ENCODE assay signal across 8 mouse cellular contexts in the genomic region with DNA sequence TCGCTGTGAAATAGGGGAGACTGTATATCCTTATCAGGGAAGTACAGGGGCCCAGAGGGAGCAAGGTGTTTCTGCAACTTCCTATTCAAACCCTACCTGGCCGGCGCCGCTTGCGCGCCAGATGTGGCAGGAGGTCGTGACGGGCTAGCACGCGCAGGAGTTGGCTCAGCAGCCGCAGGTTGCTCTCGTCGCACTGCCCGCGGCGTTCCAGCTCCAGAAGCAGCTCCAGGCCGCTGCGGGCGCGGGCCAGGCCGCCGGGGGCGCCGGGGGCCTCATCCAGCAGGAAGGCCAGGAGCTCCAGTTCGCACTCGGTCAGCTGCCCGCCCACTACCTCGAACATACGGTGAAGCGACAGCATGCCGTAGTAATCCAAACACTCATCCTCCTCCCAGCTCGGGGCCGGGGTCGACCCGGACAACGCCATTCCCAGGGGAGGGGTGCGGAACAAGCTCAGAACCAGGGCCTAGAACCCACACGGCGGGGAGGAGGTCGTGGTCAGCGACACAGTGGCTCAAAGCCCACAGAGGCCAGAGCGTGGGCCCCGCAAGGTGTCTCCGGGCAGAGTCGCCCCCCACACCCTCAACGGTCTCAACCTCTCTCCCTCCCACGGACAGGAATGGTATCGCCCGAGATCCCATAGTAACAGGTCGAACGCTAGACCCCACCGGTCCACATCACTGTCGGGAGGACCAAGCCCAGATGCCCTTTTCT. TPM values are rescaled to one million over a fixed set of nuclear protein-coding genes. Genes with fewer than 3 reads are reported as not detected.
A peak's percentile ranks its signal among the peaks of the same experiment; 100 is the strongest.
DNase-seq lines count a peak whose midpoint lies in the region; ATAC-seq and TF ChIP-seq lines count a peak whose summit lies in the region.

No protein-coding gene starts in this region.

- no peak for ATAC-seq in forebrain, embryonic 16.5 days
- ATAC-seq in intestine, postnatal 0 days: peak; percentile 10; the same call in 1 of the 2 replicates
- peak; percentile 31 for ATAC-seq in liver, postnatal 0 days
- ATAC-seq in neural tube, embryonic 13.5 days (ENCODE audit: low read depth): peak; percentile 44

- H3K9ac ChIP-seq in forebrain, embryonic 16.5 days (replicated peaks; ENCODE audit: low read depth, low read length): peak overlapping the region; percentile 72
- H3K9ac ChIP-seq in intestine, postnatal 0 days (ENCODE audit: low read depth, low read length): peak overlapping the region; percentile 74
- peak overlapping the region; percentile 94 for H3K9ac ChIP-seq in liver, postnatal 0 days (replicated peaks)
- peak overlapping the region; percentile 80 for H3K9ac ChIP-seq in neural tube, embryonic 13.5 days

- H3K27me3 ChIP-seq in cerebellum, adult 2 months (ENCODE audit: control insufficient read depth, insufficient read depth, low read length): no peaks in the 10 kb centered on the region
- no peaks in the 10 kb centered on the region for H3K27me3 ChIP-seq in forebrain, embryonic 16.5 days (replicated peaks; ENCODE audit: control insufficient read depth, insufficient read depth, low read length)
- no peaks in the 10 kb centered on the region for H3K27me3 ChIP-seq in intestine, postnatal 0 days (replicated peaks; ENCODE audit: control insufficient read depth, insufficient read depth, low read length)
- H3K27me3 ChIP-seq in liver, postnatal 0 days (ENCODE audit: insufficient read depth, low read length): no peaks in the 10 kb centered on the region
- no peaks in the 10 kb centered on the region for H3K27me3 ChIP-seq in neural tube, embryonic 13.5 days
- no peaks in the 10 kb centered on the region for H3K27me3 ChIP-seq in thymus, adult 2 months (ENCODE audit: control insufficient read depth, insufficient read depth, low read length)

- peak overlapping the region; percentile 99 for H3K4me3 ChIP-seq in layer of hippocampus, adult 2 months
- peak overlapping the region; percentile 93 for H3K4me3 ChIP-seq in cerebellum, adult 2 months (replicated peaks; ENCODE audit: insufficient read depth, low read depth, low read length)
- H3K4me3 ChIP-seq in forebrain, embryonic 16.5 days (replicated peaks; ENCODE audit: low read length): peak overlapping the region; percentile 79
- H3K4me3 ChIP-seq in intestine, postnatal 0 days (ENCODE audit: low read depth, low read length): peak overlapping the region; percentile 76
- H3K4me3 ChIP-seq in liver, postnatal 0 days (ENCODE audit: low read depth, low read length): peak overlapping the region; percentile 81
- H3K4me3 ChIP-seq in neural tube, embryonic 13.5 days: peak overlapping the region; percentile 77
- peak overlapping the region; percentile 87 for H3K4me3 ChIP-seq in thymus, adult 2 months (ENCODE audit: control insufficient read depth, insufficient read depth, low read length)

- H3K4me1 ChIP-seq in cerebellum, adult 2 months (ENCODE audit: control insufficient read depth, insufficient read depth, low read length): peaks cover 9% of the 10 kb centered on the region
- H3K4me1 ChIP-seq in forebrain, embryonic 16.5 days (replicated peaks; ENCODE audit: control insufficient read depth, insufficient read depth, low read length): peaks cover 37% of the 10 kb centered on the region
- peaks cover 13% of the 10 kb centered on the region for H3K4me1 ChIP-seq in intestine, postnatal 0 days (replicated peaks; ENCODE audit: control insufficient read depth, insufficient read depth, low read length)
- peaks cover 35% of the 10 kb centered on the region for H3K4me1 ChIP-seq in liver, postnatal 0 days (ENCODE audit: insufficient read depth)
- peaks cover 39% of the 10 kb centered on the region for H3K4me1 ChIP-seq in neural tube, embryonic 13.5 days (replicated peaks)
- peaks cover 33% of the 10 kb centered on the region for H3K4me1 ChIP-seq in thymus, adult 2 months (replicated peaks; ENCODE audit: control insufficient read depth, insufficient read depth, low read length)

- peak overlapping the region; percentile 93 for H3K27ac ChIP-seq in layer of hippocampus, adult 2 months
- peak overlapping the region; percentile 50 for H3K27ac ChIP-seq in cerebellum, adult 2 months (ENCODE audit: insufficient read depth, low read length)
- H3K27ac ChIP-seq in forebrain, embryonic 16.5 days (ENCODE audit: low read length): 0 out of 2 replicates have a peak overlapping the region, but pooled peaks have one; percentile 30
- peak overlapping the region; percentile 89 for H3K27ac ChIP-seq in intestine, postnatal 0 days (ENCODE audit: low read depth, low read length)
- H3K27ac ChIP-seq in liver, postnatal 0 days (ENCODE audit: low read depth): peak overlapping the region; percentile 96
- peak overlapping the region; percentile 74 for H3K27ac ChIP-seq in neural tube, embryonic 13.5 days (replicated peaks)
- peak overlapping the region; percentile 45 for H3K27ac ChIP-seq in thymus, adult 2 months (ENCODE audit: control insufficient read depth, insufficient read depth, low read length)

- H3K36me3 ChIP-seq in forebrain, embryonic 16.5 days (ENCODE audit: control insufficient read depth, insufficient read depth): no peaks in the 10 kb centered on the region
- peaks cover 8% of the 10 kb centered on the region for H3K36me3 ChIP-seq in intestine, postnatal 0 days (ENCODE audit: control insufficient read depth, insufficient read depth)
- H3K36me3 ChIP-seq in liver, postnatal 0 days (replicated peaks; ENCODE audit: insufficient read depth, low read length): peaks cover 38% of the 10 kb centered on the region
- peaks cover 28% of the 10 kb centered on the region for H3K36me3 ChIP-seq in neural tube, embryonic 13.5 days
- no peaks in the 10 kb centered on the region for H3K36me3 ChIP-seq in thymus, adult 2 months (ENCODE audit: control insufficient read depth, insufficient read depth, low read length)

- H3K4me2 ChIP-seq in forebrain, embryonic 16.5 days (ENCODE audit: low read length): peak overlapping the region; percentile 92
- peak overlapping the region; percentile 90 for H3K4me2 ChIP-seq in intestine, postnatal 0 days (replicated peaks; ENCODE audit: low read depth)
- peak overlapping the region; percentile 91 for H3K4me2 ChIP-seq in liver, postnatal 0 days (ENCODE audit: low read depth, low read length)
- H3K4me2 ChIP-seq in neural tube, embryonic 13.5 days: peak overlapping the region; percentile 85

- no peak for TF ChIP-seq POLR2A in cerebellum, adult 2 months (IDR thresholded peaks at IDR 0.05; ENCODE audit: borderline replicate concordance, insufficient read depth, low read length)
- no peak for TF ChIP-seq POLR2A in thymus, adult 2 months (IDR thresholded peaks at IDR 0.05; ENCODE audit: control insufficient read depth, extremely low read depth, insufficient read depth, low read length, poor library complexity)

- no peak for TF ChIP-seq EP300 in liver, postnatal 0 days (IDR thresholded peaks at IDR 0.05; ENCODE audit: low read depth)

- TF ChIP-seq CTCF in layer of hippocampus, adult 2 months (conservative IDR thresholded peaks at IDR 0.05): peak; percentile 40
- TF ChIP-seq CTCF in cerebellum, adult 2 months (IDR thresholded peaks at IDR 0.05; ENCODE audit: borderline replicate concordance, insufficient read depth, low read depth, low read length): no peak
- TF ChIP-seq CTCF in intestine, postnatal 0 days (IDR thresholded peaks at IDR 0.05; ENCODE audit: low read depth): 0 out of 2 replicates have a peak, but pooled peaks have one; percentile 9
- 0 out of 2 replicates have a peak, but pooled peaks have one; percentile 19 for TF ChIP-seq CTCF in liver, postnatal 0 days (IDR thresholded peaks at IDR 0.05; ENCODE audit: low read depth)
- TF ChIP-seq CTCF in thymus, adult 2 months (IDR thresholded peaks at IDR 0.05; ENCODE audit: borderline replicate concordance, control insufficient read depth, extremely low read depth, insufficient read depth, low read length, poor library complexity): no peak

- WGBS in cerebellum, adult 2 months: under 1% methylated on average over 53 of the region's 53 CpGs
- under 1% methylated on average over 53 of the region's 53 CpGs for WGBS in forebrain, embryonic 16.5 days
- WGBS in intestine, postnatal 0 days: under 1% methylated on average over 53 of the region's 53 CpGs
- 1% methylated on average over 53 of the region's 53 CpGs for WGBS in liver, postnatal 0 days (ENCODE audit: insufficient replicate concordance)
- WGBS in neural tube, embryonic 13.5 days: under 1% methylated on average over 53 of the region's 53 CpGs
- WGBS in thymus, adult 2 months: under 1% methylated on average over 53 of the region's 53 CpGs

- peak in 1 of 2 experiments; percentile 44 for DNase-seq in layer of hippocampus, adult 2 months (ENCODE audit: low spot score in 2 of 2)
- DNase-seq in layer of hippocampus, adult 9-10 months (ENCODE audit: low spot score): no peak
- peak; percentile 64 to 71 for DNase-seq in cerebellum, adult 2 months
- no peak for DNase-seq in liver, postnatal 0 days
- DNase-seq in thymus, adult 2 months: peak; percentile 66

- H3K9me3 ChIP-seq in forebrain, embryonic 16.5 days (ENCODE audit: control insufficient read depth, low read length): no peaks in the 10 kb centered on the region
- no peaks in the 10 kb centered on the region for H3K9me3 ChIP-seq in intestine, postnatal 0 days (ENCODE audit: control insufficient read depth)
- H3K9me3 ChIP-seq in liver, postnatal 0 days (ENCODE audit: low read length): no peaks in the 10 kb centered on the region
- no peaks in the 10 kb centered on the region for H3K9me3 ChIP-seq in neural tube, embryonic 13.5 days

RNA-seq across cellular contexts. Expression of a gene that starts 1.6 kb away (rescaled TPM):
- 10 to 100 TPM; 23.7 to 24.1 TPM for total RNA-seq in layer of hippocampus, adult 2 months (2021)
- polyA plus RNA-seq in cerebellum, adult 2 months (2012; rRNA removed): 29.0 and 29.6 TPM in 2 replicates
- polyA plus RNA-seq in forebrain, embryonic 16.5 days (2015; fragmentation: Nextera tagmentation; extraction: Ambion mirVana): 14.7 and 15.0 TPM in 2 replicates
- polyA plus RNA-seq in intestine, postnatal 0 days (2015; fragmentation: Nextera tagmentation; extraction: Ambion mirVana): 14.8 and 15.8 TPM in 2 replicates
- 19.2 and 21.1 TPM in 2 replicates for polyA plus RNA-seq in liver, postnatal 0 days (2015; fragmentation: Nextera tagmentation; extraction: Ambion mirVana)
- 16.6 and 17.7 TPM in 2 replicates for polyA plus RNA-seq in neural tube, embryonic 13.5 days (2015; fragmentation: Nextera tagmentation; extraction: Ambion mirVana)
- 93.6 and 102 TPM in 2 replicates for polyA plus RNA-seq in thymus, adult 2 months (2012; rRNA removed)

RNA-seq across cellular contexts. Expression of a gene that starts 2.4 kb away (rescaled TPM):
- 10 to 100 TPM; 10.5 to 12.7 TPM for total RNA-seq in layer of hippocampus, adult 2 months (2021)
- 9.2 and 10.9 TPM in 2 replicates for polyA plus RNA-seq in cerebellum, adult 2 months (2012; rRNA removed)
- polyA plus RNA-seq in forebrain, embryonic 16.5 days (2015; fragmentation: Nextera tagmentation; extraction: Ambion mirVana): 1.8 and 1.9 TPM in 2 replicates
- polyA plus RNA-seq in intestine, postnatal 0 days (2015; fragmentation: Nextera tagmentation; extraction: Ambion mirVana): 1.1 and 1.3 TPM in 2 replicates
- polyA plus RNA-seq in liver, postnatal 0 days (2015; fragmentation: Nextera tagmentation; extraction: Ambion mirVana): 1.0 and 1.2 TPM in 2 replicates
- polyA plus RNA-seq in neural tube, embryonic 13.5 days (2015; fragmentation: Nextera tagmentation; extraction: Ambion mirVana): 2.0 and 2.1 TPM in 2 replicates
- polyA plus RNA-seq in thymus, adult 2 months (2012; rRNA removed): 38.2 and 46.5 TPM in 2 replicates

RNA-seq across cellular contexts. Expression of a gene that starts 18.8 kb away (rescaled TPM):
- 100 to 1,000 TPM; 206 to 220 TPM for total RNA-seq in layer of hippocampus, adult 2 months (2021)
- 226 and 230 TPM in 2 replicates for polyA plus RNA-seq in cerebellum, adult 2 months (2012; rRNA removed)
- polyA plus RNA-seq in forebrain, embryonic 16.5 days (2015; fragmentation: Nextera tagmentation; extraction: Ambion mirVana): 14.9 and 17.1 TPM in 2 replicates
- 8.8 and 9.7 TPM in 2 replicates for polyA plus RNA-seq in intestine, postnatal 0 days (2015; fragmentation: Nextera tagmentation; extraction: Ambion mirVana)
- polyA plus RNA-seq in liver, postnatal 0 days (2015; fragmentation: Nextera tagmentation; extraction: Ambion mirVana): 4.3 and 5.1 TPM in 2 replicates
- 16.5 and 16.8 TPM in 2 replicates for polyA plus RNA-seq in neural tube, embryonic 13.5 days (2015; fragmentation: Nextera tagmentation; extraction: Ambion mirVana)
- 332 and 343 TPM in 2 replicates for polyA plus RNA-seq in thymus, adult 2 months (2012; rRNA removed)

RNA-seq across cellular contexts. Expression of a gene that starts 31.7 kb away (rescaled TPM):
- total RNA-seq in layer of hippocampus, adult 2 months (2021): 10 to 100 TPM; 40.3 to 45.1 TPM
- 14.3 and 14.8 TPM in 2 replicates for polyA plus RNA-seq in cerebellum, adult 2 months (2012; rRNA removed)
- 4.8 and 5.3 TPM in 2 replicates for polyA plus RNA-seq in forebrain, embryonic 16.5 days (2015; fragmentation: Nextera tagmentation; extraction: Ambion mirVana)
- polyA plus RNA-seq in intestine, postnatal 0 days (2015; fragmentation: Nextera tagmentation; extraction: Ambion mirVana): 7.8 and 8.4 TPM in 2 replicates
- 4.6 and 5.2 TPM in 2 replicates for polyA plus RNA-seq in liver, postnatal 0 days (2015; fragmentation: Nextera tagmentation; extraction: Ambion mirVana)
- polyA plus RNA-seq in neural tube, embryonic 13.5 days (2015; fragmentation: Nextera tagmentation; extraction: Ambion mirVana): 4.9 and 8.0 TPM in 2 replicates
- polyA plus RNA-seq in thymus, adult 2 months (2012; rRNA removed): 59.4 and 60.4 TPM in 2 replicates

RNA-seq across cellular contexts. Expression of a gene that starts 39.3 kb away (rescaled TPM):
- 1 to 10 TPM; 8.2 to 8.5 TPM for total RNA-seq in layer of hippocampus, adult 2 months (2021)
- 8.4 and 10.6 TPM in 2 replicates for polyA plus RNA-seq in cerebellum, adult 2 months (2012; rRNA removed)
- polyA plus RNA-seq in forebrain, embryonic 16.5 days (2015; fragmentation: Nextera tagmentation; extraction: Ambion mirVana): 10.6 and 17.0 TPM in 2 replicates
- 0.53 and 0.72 TPM in 2 replicates for polyA plus RNA-seq in intestine, postnatal 0 days (2015; fragmentation: Nextera tagmentation; extraction: Ambion mirVana)
- 2.0 and 2.9 TPM in 2 replicates for polyA plus RNA-seq in liver, postnatal 0 days (2015; fragmentation: Nextera tagmentation; extraction: Ambion mirVana)
- 28.0 and 29.4 TPM in 2 replicates for polyA plus RNA-seq in neural tube, embryonic 13.5 days (2015; fragmentation: Nextera tagmentation; extraction: Ambion mirVana)
- 5.6 and 5.7 TPM in 2 replicates for polyA plus RNA-seq in thymus, adult 2 months (2012; rRNA removed)

Comparison
In these comparisons a context has a peak if more than half of its experiments do, and no peak if none do; other contexts are left out.
1. DNase-seq: peak in cerebellum, adult 2 months (2 of 2) and thymus, adult 2 months (single experiment); none in layer of hippocampus, adult 9-10 months (single experiment) and liver, postnatal 0 days (single experiment).
2. H3K27ac ChIP-seq: peak in every context shown above with its lines; median percentile 96 in liver, postnatal 0 days; 93 in layer of hippocampus, adult 2 months; 89 in intestine, postnatal 0 days; 74 in neural tube, embryonic 13.5 days; 50 in cerebellum, adult 2 months; 45 in thymus, adult 2 months; 30 in forebrain, embryonic 16.5 days.
3. CTCF ChIP-seq: peak in layer of hippocampus, adult 2 months (single experiment), intestine, postnatal 0 days (single experiment) and liver, postnatal 0 days (single experiment); none in cerebellum, adult 2 months (single experiment) and thymus, adult 2 months (single experiment).
4. RNA of a gene that starts 18.8 kb away (polyA plus RNA-seq): 332 to 343 TPM in thymus, adult 2 months and 226 to 230 TPM in cerebellum, adult 2 months; 14.9 to 17.1 TPM in forebrain, embryonic 16.5 days, 16.5 to 16.8 TPM in neural tube, embryonic 13.5 days, 8.8 to 9.7 TPM in intestine, postnatal 0 days and 4.3 to 5.1 TPM in liver, postnatal 0 days; every median in the first group is over 10 times any median in the second.
5. Peak in every context shown above with its lines, with median percentiles within 50 percentile points of each other: H3K4me3 ChIP-seq, H3K4me2 ChIP-seq and H3K9ac ChIP-seq.